Mouse (Mus musculus): Measurements from ENCODE around the gene Znrf4. TPM values are rescaled to one million over a fixed set of nuclear protein-coding genes. Genes with fewer than 3 reads are reported as not detected.

The Znrf4 gene
- total and polyA plus RNA-seq, 2 experiments, result not detected

- Histone ChIP-seq H3K4me1 (ENCODE audit: control insufficient read depth, insufficient read depth, low read length) (peaks cover 4% of the 10 kb centered on the region), H3K4me3 (ENCODE audit: insufficient read depth, low read depth, low read length) (no peak overlapping the region), H3K36me3 (ENCODE audit: control insufficient read depth, insufficient read depth, low read length) (no peaks in the 10 kb centered on the region), H3K27me3 (ENCODE audit: control insufficient read depth, insufficient read depth, low read length) (0 out of 2 replicates have a peak, but pooled peaks cover 6% of the 10 kb centered on the region), H3K27ac (replicated peaks; ENCODE audit: insufficient read depth, low read depth, low read length) (no peak overlapping the region), H3K79me2 (ENCODE audit: control insufficient read depth, insufficient read depth, low read length) (no peaks in the 10 kb centered on the region), H3K9ac (ENCODE audit: low read depth, low read length) (no peak overlapping the region)
- TF ChIP-seq POLR2A (IDR thresholded peaks at IDR 0.05; ENCODE audit: extremely low read depth, insufficient read depth, low read length) (no peak), CTCF (IDR thresholded peaks at IDR 0.05; ENCODE audit: low read depth, low read length) (no peak)
- no peak for DNase-seq (ENCODE audit: extremely low read depth, low read depth, low spot score)
- WGBS, result 43% methylated on average over 7 of the region's 7 CpGs
Observed at GRCm38 (mm10) chr17:56467456-56467884, 44.8 kb downstream of the Znrf4 start.

- 80% methylated on average over 6 of the region's 6 CpGs for WGBS
- Histone ChIP-seq H3K27me3 (ENCODE audit: control insufficient read depth, insufficient read depth, low read length) (no peaks in the 10 kb centered on the region), H3K79me2 (ENCODE audit: control insufficient read depth, insufficient read depth, low read length) (no peaks in the 10 kb centered on the region), H3K4me1 (ENCODE audit: control insufficient read depth, insufficient read depth, low read length) (peaks cover 4% of the 10 kb centered on the region), H3K9ac (ENCODE audit: low read depth, low read length) (no peak overlapping the region), H3K27ac (replicated peaks; ENCODE audit: insufficient read depth, low read depth, low read length) (no peak overlapping the region), H3K36me3 (ENCODE audit: control insufficient read depth, insufficient read depth, low read length) (no peaks in the 10 kb centered on the region), H3K4me3 (ENCODE audit: insufficient read depth, low read depth, low read length) (no peak overlapping the region)
- DNase-seq (ENCODE audit: extremely low read depth, low read depth, low spot score), result no peak
- no peak for TF ChIP-seq POLR2A (IDR thresholded peaks at IDR 0.05; ENCODE audit: extremely low read depth, insufficient read depth, low read length)
- no peak for TF ChIP-seq CTCF (IDR thresholded peaks at IDR 0.05; ENCODE audit: low read depth, low read length)
Observed at GRCm38 (mm10) chr17:56466747-56467146, 45.5 kb downstream of the Znrf4 start.

GRCm38 (mm10) chr17:56464817-56465216, 47.4 kb downstream of the Znrf4 start:
- Histone ChIP-seq H3K36me3 (ENCODE audit: control insufficient read depth, insufficient read depth, low read length) (no peaks in the 10 kb centered on the region), H3K4me1 (ENCODE audit: control insufficient read depth, insufficient read depth, low read length) (no peaks in the 10 kb centered on the region), H3K9ac (ENCODE audit: low read depth, low read length) (no peak overlapping the region), H3K4me3 (ENCODE audit: insufficient read depth, low read depth, low read length) (no peak overlapping the region), H3K27me3 (ENCODE audit: control insufficient read depth, insufficient read depth, low read length) (no peaks in the 10 kb centered on the region), H3K27ac (replicated peaks; ENCODE audit: insufficient read depth, low read depth, low read length) (no peak overlapping the region), H3K79me2 (ENCODE audit: control insufficient read depth, insufficient read depth, low read length) (no peaks in the 10 kb centered on the region)
- DNase-seq (ENCODE audit: extremely low read depth, low read depth, low spot score), result no peak
- no peak for TF ChIP-seq POLR2A (IDR thresholded peaks at IDR 0.05; ENCODE audit: extremely low read depth, insufficient read depth, low read length)
- no peak for TF ChIP-seq CTCF (IDR thresholded peaks at IDR 0.05; ENCODE audit: low read depth, low read length)
- 88% methylated on average over 7 of the region's 7 CpGs for WGBS

GRCm38 (mm10) chr17:56464345-56464744, 47.9 kb downstream of the Znrf4 start:
- Histone ChIP-seq H3K79me2 (ENCODE audit: control insufficient read depth, insufficient read depth, low read length) (no peaks in the 10 kb centered on the region), H3K9ac (ENCODE audit: low read depth, low read length) (no peak overlapping the region), H3K36me3 (ENCODE audit: control insufficient read depth, insufficient read depth, low read length) (no peaks in the 10 kb centered on the region), H3K4me3 (ENCODE audit: insufficient read depth, low read depth, low read length) (no peak overlapping the region), H3K27ac (replicated peaks; ENCODE audit: insufficient read depth, low read depth, low read length) (no peak overlapping the region), H3K27me3 (ENCODE audit: control insufficient read depth, insufficient read depth, low read length) (no peaks in the 10 kb centered on the region), H3K4me1 (ENCODE audit: control insufficient read depth, insufficient read depth, low read length) (no peaks in the 10 kb centered on the region)
- DNase-seq (ENCODE audit: extremely low read depth, low read depth, low spot score), result no peak
- TF ChIP-seq CTCF (IDR thresholded peaks at IDR 0.05; ENCODE audit: low read depth, low read length) (no peak), POLR2A (IDR thresholded peaks at IDR 0.05; ENCODE audit: extremely low read depth, insufficient read depth, low read length) (no peak)
- WGBS, result 81% methylated on average over 2 of the region's 2 CpGs

GRCm38 (mm10) chr17:56463500-56463899, 48.7 kb downstream of the Znrf4 start:
- Histone ChIP-seq H3K4me3 (ENCODE audit: insufficient read depth, low read depth, low read length) (no peak overlapping the region), H3K36me3 (ENCODE audit: control insufficient read depth, insufficient read depth, low read length) (no peaks in the 10 kb centered on the region), H3K27ac (replicated peaks; ENCODE audit: insufficient read depth, low read depth, low read length) (no peak overlapping the region), H3K79me2 (ENCODE audit: control insufficient read depth, insufficient read depth, low read length) (no peaks in the 10 kb centered on the region), H3K9ac (ENCODE audit: low read depth, low read length) (no peak overlapping the region), H3K4me1 (ENCODE audit: control insufficient read depth, insufficient read depth, low read length) (no peaks in the 10 kb centered on the region), H3K27me3 (ENCODE audit: control insufficient read depth, insufficient read depth, low read length) (no peaks in the 10 kb centered on the region)
- TF ChIP-seq CTCF (IDR thresholded peaks at IDR 0.05; ENCODE audit: low read depth, low read length) (no peak), POLR2A (IDR thresholded peaks at IDR 0.05; ENCODE audit: extremely low read depth, insufficient read depth, low read length) (no peak)
- 61% methylated on average over 1 of the region's 1 CpGs for WGBS
- no peak for DNase-seq (ENCODE audit: extremely low read depth, low read depth, low spot score)

- H3K4me1 ChIP-seq (ENCODE audit: control insufficient read depth, insufficient read depth, low read length), result no peaks in the 10 kb centered on the region
- DNase-seq (ENCODE audit: extremely low read depth, low read depth, low spot score), result no peak
- TF ChIP-seq CTCF (IDR thresholded peaks at IDR 0.05; ENCODE audit: low read depth, low read length) (no peak), POLR2A (IDR thresholded peaks at IDR 0.05; ENCODE audit: extremely low read depth, insufficient read depth, low read length) (no peak)
- H3K27ac ChIP-seq (replicated peaks; ENCODE audit: insufficient read depth, low read depth, low read length), result no peak overlapping the region
- 18% methylated on average over 17 of the region's 17 CpGs for WGBS
- H3K4me3 ChIP-seq (ENCODE audit: insufficient read depth, low read depth, low read length), result peak overlapping the region; percentile 39; the same call in 1 of the 2 replicates
- no peaks in the 10 kb centered on the region for H3K36me3 ChIP-seq (ENCODE audit: control insufficient read depth, insufficient read depth, low read length)
- no peaks in the 10 kb centered on the region for H3K79me2 ChIP-seq (ENCODE audit: control insufficient read depth, insufficient read depth, low read length)
- H3K9ac ChIP-seq (ENCODE audit: low read depth, low read length), result no peak overlapping the region
- H3K27me3 ChIP-seq (ENCODE audit: control insufficient read depth, insufficient read depth, low read length), result no peaks in the 10 kb centered on the region
Observed at GRCm38 (mm10) chr17:56462835-56463455, 49.3 kb downstream of the Znrf4 start.
